Mouse (Mus musculus) olfactory bulb, adult 2 months (tissue): ENCODE data around the gene Gsk3a.

Experiments used
- CTCF ChIP-seq: fragments of 200-500 bp; IDR thresholded peaks from 2 replicates; pipeline ENCODE4 v1.5.1; 2012; ENCODE audit warnings: low read depth, mild to moderate bottlenecking, low read length, moderate library complexity; ENCODE audit not compliant: insufficient read depth
- POLR2A ChIP-seq: fragments of 200-500 bp; IDR thresholded peaks from 2 replicates; pipeline ENCODE4 v1.6.1; 2012; ENCODE audit warnings: mild to moderate bottlenecking, low read depth, low read length, moderate library complexity; ENCODE audit not compliant: insufficient read depth

GRCm38 (mm10) chr7:25222275-25222967 lies 15.2 kb downstream of the Gsk3a start:
- no peak for TF ChIP-seq POLR2A
- no peak for TF ChIP-seq CTCF
